In the genomic region with DNA sequence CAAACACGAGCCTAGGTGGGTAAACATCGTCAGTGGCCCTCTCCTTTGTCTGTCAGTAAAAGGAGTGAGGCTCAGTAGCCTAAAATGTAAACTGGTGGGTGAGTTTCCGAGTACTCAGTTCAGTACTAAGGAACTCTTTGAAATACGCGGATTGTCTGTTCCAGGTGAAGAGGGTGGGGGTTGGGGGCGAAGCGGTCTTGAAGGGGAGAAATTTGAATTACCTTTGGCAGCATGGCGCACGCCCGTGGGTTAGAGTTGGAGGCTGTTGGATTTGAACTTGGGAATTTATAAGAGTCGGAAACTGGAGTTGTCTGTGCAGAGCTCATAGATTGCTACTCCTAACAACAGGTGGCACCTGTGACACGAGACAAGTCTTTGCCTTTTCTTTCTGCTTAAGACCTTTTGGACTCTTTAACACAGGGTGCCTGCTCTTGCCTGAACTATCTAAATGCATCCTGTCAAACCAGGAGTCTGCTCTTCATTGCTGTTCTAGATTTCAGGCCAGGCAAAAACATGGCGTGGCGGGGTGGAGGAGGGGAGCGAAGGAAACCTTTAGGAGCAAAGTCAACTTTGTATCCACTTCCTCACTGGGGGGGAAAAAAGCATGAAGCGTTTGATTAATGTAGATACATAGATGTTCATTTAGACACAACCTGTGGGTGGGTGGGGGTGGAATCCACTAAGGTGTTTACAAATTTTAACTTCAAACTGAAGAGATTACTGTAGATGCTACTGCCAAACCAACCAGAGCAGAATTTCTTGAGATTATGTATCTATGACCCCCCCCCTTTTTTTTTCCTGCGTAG, we compare ENCODE assay signal across 10 mouse cellular contexts.
DNase-seq lines count a peak whose midpoint lies in the region; ATAC-seq and TF ChIP-seq lines count a peak whose summit lies in the region.
"Had no signal": no experiment of that assay in that cellular context is flagged by ENCODE, and none has a peak within 500 bp of the region (broad histone marks: within the 10 kb centered on the region; RNA-seq: fewer than 3 reads in every experiment).

No protein-coding gene starts in this region.

- no peaks in the 10 kb centered on the region for H3K79me2 ChIP-seq in CH12.LX (replicated peaks; ENCODE audit: control insufficient read depth, extremely low read depth, insufficient read depth, poor library complexity, severe bottlenecking)

- TF ChIP-seq RAD21 in CH12.LX (IDR thresholded peaks at IDR 0.05; ENCODE audit: low read depth, low read length) = no peak; the same call in 1 of the 2 replicates

- TF ChIP-seq CTCF in CH12.LX (conservative IDR thresholded peaks at IDR 0.05 in 1 of 2, IDR thresholded peaks at IDR 0.05 in 1 of 2; ENCODE audit: low read depth in 2 of 2, low read length in 2 of 2) = no peak; a peak in 1 of 4 replicates

- no peak for TF ChIP-seq POLR2A in CH12.LX (IDR thresholded peaks at IDR 0.05; ENCODE audit: low read depth, low read length)

- H3K27ac ChIP-seq in heart, embryonic 11.5 days (ENCODE audit: low read depth, low read length) = no peak overlapping the region
- H3K27ac ChIP-seq in CH12.LX (ENCODE audit: insufficient read depth, low read depth) = no peak overlapping the region
- H3K27ac ChIP-seq in forebrain, embryonic 16.5 days (ENCODE audit: low read length) = no peak overlapping the region

- dilution Hi-C loops in CH12.LX (cut with MboI; ENCODE audit: extremely low pct_ligation_motif_present, extremely low pct_unique_long_range_greater_than_20kb, low sequenced_read_pairs) = no loop called here

- H3K9ac ChIP-seq in heart, embryonic 11.5 days (ENCODE audit: low read depth, low read length) = peak overlapping the region; percentile 59
- H3K9ac ChIP-seq in CH12.LX (ENCODE audit: insufficient read depth, low read depth) = 0 out of 2 replicates have a peak overlapping the region, but pooled peaks have one; percentile 46
- H3K9ac ChIP-seq in forebrain, embryonic 16.5 days (replicated peaks; ENCODE audit: low read depth, low read length) = peak overlapping the region; percentile 44

- H3K36me3 ChIP-seq in heart, embryonic 11.5 days (ENCODE audit: control insufficient read depth, insufficient read depth, low read length) = no peaks in the 10 kb centered on the region
- H3K36me3 ChIP-seq in CH12.LX (replicated peaks in 1 of 2; ENCODE audit: control insufficient read depth in 1 of 2, insufficient read depth in 1 of 2, low read length in 1 of 2) = no peaks in the 10 kb centered on the region
- no peaks in the 10 kb centered on the region for H3K36me3 ChIP-seq in forebrain, embryonic 16.5 days (ENCODE audit: control insufficient read depth, insufficient read depth)
- H3K36me3 ChIP-seq: G1E had no signal

- WGBS in heart, embryonic 11.5 days (ENCODE audit: insufficient replicate concordance) = 40% methylated on average over 17 of the region's 17 CpGs
- 41% methylated on average over 17 of the region's 17 CpGs for WGBS in forebrain, embryonic 16.5 days

- TF ChIP-seq EP300 in CH12.LX (IDR thresholded peaks at IDR 0.05; ENCODE audit: low read length) = no peak

- no peaks in the 10 kb centered on the region for H3K9me3 ChIP-seq in heart, embryonic 11.5 days (replicated peaks; ENCODE audit: control insufficient read depth, low read length)
- peaks cover 4% of the 10 kb centered on the region for H3K9me3 ChIP-seq in CH12.LX (replicated peaks; ENCODE audit: low read length)
- no peaks in the 10 kb centered on the region for H3K9me3 ChIP-seq in forebrain, embryonic 16.5 days (ENCODE audit: control insufficient read depth, low read length)

- H3K27me3 ChIP-seq in heart, embryonic 11.5 days (ENCODE audit: control insufficient read depth, insufficient read depth, low read length) = no peaks in the 10 kb centered on the region
- no peaks in the 10 kb centered on the region for H3K27me3 ChIP-seq in CH12.LX (replicated peaks)
- H3K27me3 ChIP-seq in forebrain, embryonic 16.5 days (replicated peaks; ENCODE audit: control insufficient read depth, insufficient read depth, low read length) = no peaks in the 10 kb centered on the region

- DNase-seq in heart, adult 8-10 months (ENCODE audit: low spot score) = no peak
- no peak for DNase-seq in CH12.LX (ENCODE audit: extremely low read depth)
- no peak for DNase-seq in urinary bladder, postnatal 36 days (ENCODE audit: low spot score in 2 of 2)
- no peak for DNase-seq in layer of hippocampus, postnatal 25 days (ENCODE audit: extremely low spot score in 1 of 2, low spot score in 1 of 2)

- 0 out of 2 replicates have a peak, but pooled peaks have one; percentile 22 for ATAC-seq in heart, embryonic 11.5 days (replicated peaks; ENCODE audit: insufficient number of reproducible peaks, low FRiP score, low TSS enrichment)
- ATAC-seq in forebrain, embryonic 16.5 days = peak; percentile 73
- peak; percentile 8; the same call in 1 of the 2 replicates for ATAC-seq in megakaryocyte, adult 5-6 weeks (ENCODE audit: poor library complexity, severe bottlenecking)
- ATAC-seq in erythroid progenitor cell, adult 5-6 weeks (replicated peaks; ENCODE audit: low FRiP score, poor library complexity, severe bottlenecking) = no peak

- peak overlapping the region; percentile 69 for H3K4me2 ChIP-seq in heart, embryonic 11.5 days
- peak overlapping the region; percentile 81; the same call in 1 of the 2 replicates for H3K4me2 ChIP-seq in CH12.LX (ENCODE audit: insufficient read depth, low read depth, poor library complexity, severe bottlenecking)
- peak overlapping the region; percentile 62 for H3K4me2 ChIP-seq in forebrain, embryonic 16.5 days (ENCODE audit: low read length)

- no peaks in the 10 kb centered on the region for H3K4me1 ChIP-seq in heart, embryonic 11.5 days (ENCODE audit: control insufficient read depth, insufficient read depth, low read length)
- peaks cover 0 to 9% of the 10 kb centered on the region in 2 experiments; a peak in 2 of 4 replicates for H3K4me1 ChIP-seq in CH12.LX (ENCODE audit: control insufficient read depth in 1 of 2, insufficient read depth in 2 of 2)
- no peaks in the 10 kb centered on the region for H3K4me1 ChIP-seq in forebrain, embryonic 16.5 days (replicated peaks; ENCODE audit: control insufficient read depth, insufficient read depth, low read length)

- in situ Hi-C loops in CH12.LX (cut with MboI; ENCODE audit: low pct_ligation_motif_present, low pct_unique_long_range_greater_than_20kb, low sequenced_read_pairs) = no loop called here

- H3K4me3 ChIP-seq in heart, embryonic 11.5 days (ENCODE audit: low read depth, low read length) = peak overlapping the region; percentile 35
- peak overlapping the region in 1 of 3 experiments; percentile 23 for H3K4me3 ChIP-seq in CH12.LX (replicated peaks in 1 of 3; ENCODE audit: low read depth in 2 of 3, low read length in 2 of 3, poor library complexity in 1 of 3)
- H3K4me3 ChIP-seq in forebrain, embryonic 16.5 days (replicated peaks; ENCODE audit: low read length) = peak overlapping the region; percentile 41
- H3K4me3 ChIP-seq: erythroblast, embryonic 14.5 days had no signal

TF ChIP-seq in CH12.LX, 34 proteins besides CTCF, POLR2A, EP300 and RAD21:
- TF ChIP-seq NRF1 (IDR thresholded peaks at IDR 0.05; ENCODE audit: low read depth, low read length) (no peak), SIN3A (IDR thresholded peaks at IDR 0.05; ENCODE audit: low read length) (no peak), JUND (conservative IDR thresholded peaks at IDR 0.05; ENCODE audit: low read depth, low read length) (no peak), TBP (conservative IDR thresholded peaks at IDR 0.05; ENCODE audit: low read depth, low read length) (no peak), KAT2A (IDR thresholded peaks at IDR 0.05; ENCODE audit: insufficient replicate concordance, low read length) (no peak), RCOR1 (conservative IDR thresholded peaks at IDR 0.05; ENCODE audit: low read depth, low read length) (no peak), ZC3H11A (IDR thresholded peaks at IDR 0.05; ENCODE audit: low read depth, low read length) (no peak)
